Mouse (Mus musculus) neutrophil, adult 5-6 weeks (primary cell): ENCODE results near the gene Upk3b. TPM values are rescaled to one million over a fixed set of nuclear protein-coding genes. Genes with fewer than 3 reads are reported as not detected.
"Not testable (repeated sequence)": the region's sequence is repeated elsewhere in the genome, so short reads cannot be mapped to it uniquely, and the experiment has no call there.

Source experiments
- ATAC-seq: fragments of 151-379, 151-347 bp; 2 replicates; pipeline ENCODE4 v1.8.0; 2017; ENCODE audit warnings: mild to moderate bottlenecking, moderate TSS enrichment; ENCODE audit not compliant: insufficient number of reproducible peaks, poor library complexity, low FRiP score, severe bottlenecking; ENCODE audit errors: extremely low read depth
- total RNA-seq: library from RNA; stranded (forward); fragments of 200-1000 nt; gene quantifications from 2 replicates; pipeline ENCODE4 v1.2.3, GENCODE M21; 2017

Upk3b gene
- total RNA-seq, 1 experiment from 2014 or later, result not detected

GRCm38 (mm10) chr5:136061567-136061966 is 23.3 kb downstream of the Upk3b start:
- ATAC-seq, result peak; percentile 60

GRCm38 (mm10) chr5:136063920-136064319 is 25.6 kb downstream of the Upk3b start:
- ATAC-seq, result no peak

GRCm38 (mm10) chr5:136066404-136067148 is 28.3 kb downstream of the Upk3b start:
- not testable (repeated sequence) for ATAC-seq

- ATAC-seq, result no peak
Observed at GRCm38 (mm10) chr5:136069411-136069810, 31.1 kb downstream of the Upk3b start.

GRCm38 (mm10) chr5:136073051-136073450 is 34.8 kb downstream of the Upk3b start:
- ATAC-seq, result no peak

- no peak for ATAC-seq
Observed at GRCm38 (mm10) chr5:136073526-136073925, 35.2 kb downstream of the Upk3b start.

- no peak for ATAC-seq
Observed at GRCm38 (mm10) chr5:136075076-136075475, 36.8 kb downstream of the Upk3b start.

GRCm38 (mm10) chr5:136076284-136076683 is 38.0 kb downstream of the Upk3b start:
- ATAC-seq, result no peak

- ATAC-seq, result no peak
Observed at GRCm38 (mm10) chr5:136077001-136077550, 38.8 kb downstream of the Upk3b start.

GRCm38 (mm10) chr5:136078136-136078535 is 39.8 kb downstream of the Upk3b start:
- ATAC-seq, result no peak

- ATAC-seq, result no peak
Observed at GRCm38 (mm10) chr5:136082345-136082744, 44.0 kb downstream of the Upk3b start.

- peak; percentile 95 for ATAC-seq
Observed at GRCm38 (mm10) chr5:136083669-136084107, 45.4 kb downstream of the Upk3b start, which contains the start of gene Rasa4. Gene Rasa4, plus strand, starts transcription at chr5:136083916.

GRCm38 (mm10) chr5:136084144-136084881 is 46.0 kb downstream of the Upk3b start:
- ATAC-seq, result no peak

GRCm38 (mm10) chr5:136084891-136085651 is 46.8 kb downstream of the Upk3b start:
- ATAC-seq, result no peak; the same call in 1 of the 2 replicates

- ATAC-seq, result no peak
Observed at GRCm38 (mm10) chr5:136086290-136086689, 48.0 kb downstream of the Upk3b start.

- no peak for ATAC-seq
Observed at GRCm38 (mm10) chr5:136088821-136089575, 50.7 kb downstream of the Upk3b start.

GRCm38 (mm10) chr5:136091927-136092326 is 53.6 kb downstream of the Upk3b start:
- no peak for ATAC-seq

GRCm38 (mm10) chr5:136094249-136095010 is 56.1 kb downstream of the Upk3b start:
- ATAC-seq, result no peak
